Mouse (Mus musculus) urinary bladder, adult 18-20 months (tissue): Measurements from ENCODE around the gene Cd300ld4.
"Not testable (repeated sequence)": the region's sequence is repeated elsewhere in the genome, so short reads cannot be mapped to it uniquely, and the experiment has no call there.

Experiments
- DNase-seq, 2 experiments: peaks; one replicate each; pipeline ENCODE4 v3.0.0; 2022; ENCODE audit warnings: low spot score in 2 of 2, mixed read lengths in 2 of 2

The Cd300ld4 gene

DNA sequence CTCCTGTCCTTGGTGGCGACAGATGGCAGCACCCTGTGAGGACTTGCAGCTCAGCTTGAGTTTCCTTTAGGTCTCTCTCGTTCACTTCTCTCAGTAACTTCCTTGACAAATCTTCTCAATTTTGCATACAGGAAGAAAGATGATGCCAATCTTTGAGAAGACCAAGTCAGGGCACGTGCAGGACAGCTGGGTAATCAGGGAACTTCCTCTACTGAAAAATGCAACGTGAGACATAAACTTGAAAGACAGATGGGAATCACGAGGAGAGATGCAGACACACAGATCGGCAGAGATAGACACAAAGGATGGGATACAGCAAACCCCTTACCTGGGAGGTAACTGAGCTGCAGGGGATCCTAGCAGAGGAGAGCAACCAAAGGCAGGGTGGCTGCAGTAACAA is at the start of gene Cd300ld4:
TSS of gene Cd300ld4 (minus strand) at position 101 of the 400 bp plus-strand sequence.
- not testable (repeated sequence) for DNase-seq

DNA sequence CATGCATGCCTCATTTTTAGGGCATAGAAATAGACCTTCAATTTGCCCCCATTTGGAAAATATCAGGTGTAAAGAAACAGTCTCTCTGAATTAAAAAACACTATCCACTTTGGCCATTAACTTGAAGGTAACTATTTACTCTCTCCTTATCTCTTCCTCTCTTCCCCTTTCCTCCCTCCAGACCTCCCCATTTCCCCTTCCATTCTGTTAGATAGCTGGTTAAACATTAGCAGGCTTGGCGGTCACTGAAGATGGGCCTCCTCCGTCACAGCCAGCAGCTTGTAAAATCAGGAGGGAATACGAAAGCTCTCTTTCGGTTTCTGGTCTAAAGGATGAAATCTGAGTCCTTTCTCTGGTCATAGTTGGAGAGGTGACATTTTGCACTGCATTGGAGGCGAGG is 49.0 kb upstream of the Cd300ld4 start:
- DNase-seq = no peak

DNA sequence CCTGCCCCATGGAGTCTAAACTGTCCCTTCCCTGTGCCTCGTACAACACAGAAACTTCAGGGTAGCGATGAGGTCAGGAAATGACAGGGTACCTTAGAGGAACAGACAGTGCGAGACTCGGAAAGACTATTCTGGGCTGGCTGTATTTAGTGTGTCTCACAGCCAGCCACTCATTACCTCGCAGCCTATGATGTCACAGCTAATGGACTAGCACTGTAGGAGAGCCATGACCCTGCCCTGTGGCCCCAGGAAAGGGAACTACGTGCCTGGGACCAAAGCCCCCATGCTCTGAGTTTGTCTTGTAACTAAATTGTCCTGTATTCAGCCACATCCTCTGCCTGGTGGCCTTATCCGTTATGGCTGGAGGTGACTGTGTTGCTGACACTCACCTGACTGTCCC is 48.6 kb upstream of the Cd300ld4 start:
- DNase-seq = no peak

DNA sequence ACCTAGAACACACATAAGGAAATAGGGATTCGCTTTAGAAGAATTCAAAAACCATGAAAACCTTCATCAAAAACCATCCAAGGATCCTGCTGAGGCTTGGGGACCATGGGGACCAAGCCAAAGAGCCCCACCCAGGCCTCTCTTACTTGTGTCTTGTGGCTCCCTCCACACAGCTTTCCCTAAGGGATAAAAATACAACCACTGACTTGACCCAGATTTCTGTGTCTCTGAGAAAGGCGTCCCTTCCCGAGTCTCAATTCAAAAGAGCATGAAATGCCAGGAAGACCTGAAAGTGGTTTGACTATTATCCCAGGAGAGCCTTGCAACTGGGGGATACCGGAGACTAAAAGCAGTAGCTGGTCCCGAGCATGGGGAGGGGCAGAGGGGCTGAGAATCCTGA is 46.2 kb upstream of the Cd300ld4 start:
- no peak for DNase-seq

DNA sequence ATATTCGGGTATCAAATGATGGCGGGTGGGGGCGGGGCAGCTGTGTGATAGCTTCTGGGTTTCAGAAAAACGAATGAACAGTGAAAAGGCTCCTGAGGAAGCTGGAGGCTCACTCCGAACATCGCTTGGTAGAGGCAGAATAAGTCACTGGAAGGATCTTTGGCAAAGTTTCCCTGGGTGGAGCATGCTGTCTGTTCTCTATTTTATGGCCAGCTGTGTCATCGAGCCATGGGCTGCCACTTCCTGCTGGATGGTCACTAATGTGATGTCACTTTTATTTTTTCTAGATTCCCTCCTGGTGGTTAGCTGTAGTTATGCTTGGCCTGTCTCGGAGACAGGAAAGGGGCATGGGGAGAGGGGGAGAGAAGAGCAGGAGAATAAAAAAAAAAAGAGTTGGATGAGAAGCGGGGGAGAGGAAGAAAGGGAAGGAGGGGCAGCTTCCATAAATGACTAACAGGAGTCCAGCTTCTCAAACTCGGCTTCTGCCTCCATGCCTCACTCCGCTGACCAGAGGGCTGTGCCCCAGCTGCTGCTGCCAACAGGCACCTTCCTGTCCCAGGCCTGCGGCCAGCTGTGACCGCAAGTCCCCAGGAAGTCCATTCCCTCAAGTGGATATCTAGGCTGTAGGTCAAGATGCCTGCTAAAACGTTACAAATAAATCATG is 45.0 kb upstream of the Cd300ld4 start:
- peak in 1 of 2 experiments; percentile 41 for DNase-seq

DNA sequence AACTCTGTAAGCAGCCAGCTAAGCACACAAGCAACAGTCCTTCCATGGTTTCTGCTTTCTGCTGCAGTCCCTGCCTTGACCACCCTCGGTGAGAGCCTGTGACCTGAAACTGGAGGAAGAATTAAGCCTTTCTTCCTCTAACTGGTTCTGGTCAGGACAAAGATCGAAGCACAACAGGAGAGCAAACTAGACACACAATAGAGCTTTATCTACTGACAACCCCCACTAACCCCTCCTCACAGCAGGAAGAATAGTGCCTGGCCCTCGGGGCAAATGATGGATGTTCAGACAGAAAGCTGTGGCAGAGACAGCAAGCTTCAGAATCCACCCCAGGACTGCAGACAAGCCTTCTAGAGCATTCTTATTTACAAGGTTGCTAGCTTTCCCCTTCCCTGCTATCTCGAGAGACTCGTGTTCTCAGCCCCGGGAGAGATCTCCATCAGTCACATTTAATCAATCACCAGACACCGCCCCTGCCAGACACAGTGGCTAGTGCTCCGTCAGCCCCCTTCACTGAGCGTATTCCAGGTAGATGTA is 44.3 kb upstream of the Cd300ld4 start:
- DNase-seq = no peak

DNA sequence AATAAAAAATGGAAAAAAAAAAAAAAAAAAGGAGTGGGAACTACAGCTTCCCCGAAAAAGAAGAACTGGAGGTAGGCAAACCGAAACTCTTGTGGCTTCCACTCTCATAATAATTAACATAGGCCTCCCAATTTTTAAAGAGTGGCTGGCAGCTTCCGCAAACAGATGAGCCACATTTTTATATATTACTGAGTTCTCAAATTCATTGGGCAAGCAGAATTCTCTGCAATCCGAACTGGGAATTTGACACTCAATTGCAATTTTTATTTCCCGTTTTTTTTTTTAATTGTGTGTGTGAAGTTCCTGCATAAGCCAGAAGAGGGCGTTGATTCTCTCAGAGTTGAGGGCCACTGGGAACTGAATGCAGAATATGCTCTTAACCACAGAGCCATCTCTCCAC is 40.0 kb upstream of the Cd300ld4 start:
- DNase-seq = no peak

DNA sequence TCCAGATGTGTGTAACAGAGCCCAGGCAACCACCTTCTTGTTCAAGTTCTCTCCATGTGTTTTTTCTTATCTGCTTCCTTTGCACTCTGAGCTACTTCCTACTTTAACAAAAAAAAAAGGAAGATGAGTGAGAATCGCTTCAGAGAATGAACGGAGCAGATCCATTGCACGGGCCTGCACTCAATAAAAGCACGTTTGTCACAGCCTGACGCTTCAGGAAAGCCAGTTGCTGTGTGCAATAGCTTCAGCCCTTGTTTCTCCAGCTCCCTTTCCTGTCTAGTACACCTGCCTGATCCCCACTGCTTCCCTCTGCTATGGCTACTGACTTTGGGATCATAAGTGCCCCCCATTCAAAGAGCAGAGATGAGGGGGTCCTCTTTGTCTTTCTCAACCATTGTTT is 35.3 kb upstream of the Cd300ld4 start, which contains the start of gene Cd300e:
TSS of gene Cd300e (minus strand) at position 101 of the 400 bp plus-strand sequence.
- no peak for DNase-seq

DNA sequence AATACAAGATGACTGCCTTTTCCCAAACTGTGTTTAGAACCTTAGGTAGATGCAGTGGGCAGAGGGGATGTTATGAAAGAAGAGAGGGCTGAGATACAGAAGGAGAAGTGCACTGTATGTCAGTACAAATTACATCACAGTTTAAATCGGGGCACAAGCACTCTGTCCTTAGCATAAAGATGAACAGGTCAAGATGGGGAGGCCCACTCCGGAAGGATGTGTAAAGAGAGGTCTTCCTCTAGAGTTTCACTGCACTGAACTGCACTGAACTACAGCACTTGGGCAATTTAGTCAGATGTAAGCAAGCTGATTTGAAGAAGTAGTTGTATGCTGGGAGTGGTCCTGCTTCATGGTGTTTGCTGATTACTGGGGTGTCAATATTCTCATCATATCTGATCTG is 33.0 kb upstream of the Cd300ld4 start:
- DNase-seq = no peak

DNA sequence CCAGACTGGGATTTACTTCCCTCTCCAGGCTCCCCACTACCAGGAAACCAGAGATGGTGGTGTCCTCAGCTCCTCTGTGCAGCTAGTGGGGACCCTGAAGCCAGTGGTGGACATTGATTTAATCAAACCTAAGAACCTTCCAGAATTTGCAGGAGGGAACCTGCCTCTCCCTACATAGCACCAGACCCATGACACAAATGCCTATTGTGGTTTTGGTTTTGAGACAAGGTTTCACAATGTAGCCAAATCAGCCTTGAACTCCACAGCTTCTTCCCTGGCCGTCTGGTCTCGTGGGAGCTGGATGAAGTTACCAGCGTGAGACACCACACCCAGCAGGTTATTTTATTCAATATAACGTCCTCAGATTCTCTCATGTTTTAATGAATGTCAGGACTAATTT is 31.9 kb upstream of the Cd300ld4 start:
- DNase-seq = no peak

DNA sequence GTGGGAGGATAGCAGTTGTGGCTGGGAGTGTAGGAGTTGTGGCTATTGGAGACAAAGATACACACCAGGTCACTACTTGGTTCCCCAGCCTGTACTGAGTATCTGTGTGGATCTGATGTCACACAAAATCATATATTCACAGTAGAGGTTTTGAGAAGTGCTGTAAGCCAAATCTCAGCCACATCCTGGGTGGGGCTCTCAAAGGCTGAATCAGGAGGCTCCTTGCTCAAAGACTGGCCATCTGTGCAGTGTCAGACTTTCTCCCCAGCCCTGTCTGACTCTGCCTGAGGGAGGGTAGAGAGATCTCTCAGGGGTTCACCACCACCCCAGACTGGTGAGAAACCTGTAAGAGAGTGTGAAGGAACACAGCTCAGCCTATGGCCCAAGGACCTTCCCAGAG is 27.7 kb upstream of the Cd300ld4 start:
- DNase-seq = no peak

DNA sequence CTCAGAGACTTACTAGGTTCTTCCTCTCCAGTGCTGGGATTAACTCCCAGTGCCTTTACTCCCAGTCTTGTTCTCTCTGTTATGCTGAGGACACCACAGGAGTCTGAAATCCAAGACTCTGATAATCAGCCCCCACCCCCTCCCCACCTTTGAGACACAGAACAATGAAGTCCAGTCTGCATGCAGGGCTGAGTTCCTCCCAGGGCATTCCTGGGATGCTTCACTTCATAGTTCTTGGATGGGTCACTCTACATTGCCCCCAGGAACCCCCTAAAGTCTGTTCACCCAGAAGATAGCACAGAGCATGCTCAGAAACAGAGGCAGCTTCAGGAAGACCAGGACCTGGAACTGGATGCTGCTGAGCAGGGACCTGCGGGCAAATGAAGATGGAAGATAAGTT is 26.2 kb upstream of the Cd300ld4 start:
- no peak for DNase-seq

DNA sequence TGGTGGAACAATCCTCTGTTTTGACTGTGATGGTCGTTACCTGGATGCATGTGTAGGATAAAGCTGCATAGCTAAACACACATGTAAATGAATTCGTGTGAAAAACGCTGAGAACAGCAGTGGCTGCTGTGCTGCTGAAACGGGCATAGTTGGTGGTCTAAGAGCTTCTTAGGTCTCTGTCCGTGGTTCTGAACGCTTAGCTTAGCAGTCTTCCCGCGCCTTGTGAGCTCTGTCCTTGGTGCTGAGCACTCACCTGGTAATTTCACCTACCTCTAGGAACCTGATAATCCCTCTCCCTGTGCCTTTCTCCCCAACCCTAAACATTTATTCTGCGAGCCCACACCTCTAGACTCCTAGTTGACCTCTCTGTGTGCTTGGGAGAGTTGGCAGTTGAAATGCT is 25.4 kb upstream of the Cd300ld4 start:
- DNase-seq = no peak

DNA sequence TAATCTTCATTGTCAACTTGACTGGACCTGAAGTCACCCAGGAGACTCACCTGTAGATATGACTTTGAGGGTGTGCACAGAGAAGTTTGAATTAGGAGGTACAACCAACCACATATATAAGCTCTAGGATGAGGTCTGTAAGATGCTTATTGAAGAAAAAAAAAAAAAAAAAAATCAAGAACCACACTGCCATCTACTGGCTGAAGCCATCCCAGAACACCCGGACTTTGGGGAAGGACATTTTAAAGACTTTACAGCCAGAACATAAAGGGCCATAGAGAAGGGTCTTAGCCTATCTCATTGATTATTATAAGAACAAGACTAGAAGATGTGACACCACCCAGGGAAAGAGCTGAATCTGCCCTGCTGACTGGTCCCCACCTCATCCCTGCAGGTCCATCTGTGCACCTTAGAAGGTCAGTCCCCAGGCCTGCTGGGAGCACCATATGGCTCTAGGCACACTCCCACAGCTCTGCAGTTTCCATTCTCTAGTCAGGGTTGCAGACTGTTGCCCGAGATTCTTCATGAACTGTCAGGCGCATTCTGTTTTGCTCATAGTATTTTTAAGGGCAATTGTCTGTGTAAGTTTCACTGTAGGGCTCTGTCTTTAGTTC is 22.6 kb upstream of the Cd300ld4 start:
- no peak for DNase-seq

DNA sequence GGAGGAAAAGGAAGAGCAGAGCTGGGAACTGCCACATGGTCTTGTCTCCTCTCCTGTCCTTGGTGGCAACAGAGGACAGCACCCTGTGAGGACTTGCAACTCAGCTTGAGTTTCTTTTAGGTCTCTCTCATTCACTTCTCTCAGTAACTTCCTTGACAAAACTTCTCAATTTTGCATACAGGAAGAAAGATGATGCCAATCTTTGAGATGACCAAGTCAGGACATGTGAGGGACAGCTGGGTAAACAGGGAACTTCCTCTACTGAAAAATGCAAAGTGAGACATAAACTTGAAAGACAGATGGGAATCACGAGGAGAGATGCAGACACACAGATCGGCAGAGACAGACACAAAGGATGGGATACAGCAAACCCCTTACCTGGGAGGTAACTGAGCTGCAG is 21.4 kb upstream of the Cd300ld4 start, which contains the start of gene Cd300ld3:
TSS of gene Cd300ld3 (minus strand) at position 151 of the 400 bp plus-strand sequence.
- DNase-seq = no peak

DNA sequence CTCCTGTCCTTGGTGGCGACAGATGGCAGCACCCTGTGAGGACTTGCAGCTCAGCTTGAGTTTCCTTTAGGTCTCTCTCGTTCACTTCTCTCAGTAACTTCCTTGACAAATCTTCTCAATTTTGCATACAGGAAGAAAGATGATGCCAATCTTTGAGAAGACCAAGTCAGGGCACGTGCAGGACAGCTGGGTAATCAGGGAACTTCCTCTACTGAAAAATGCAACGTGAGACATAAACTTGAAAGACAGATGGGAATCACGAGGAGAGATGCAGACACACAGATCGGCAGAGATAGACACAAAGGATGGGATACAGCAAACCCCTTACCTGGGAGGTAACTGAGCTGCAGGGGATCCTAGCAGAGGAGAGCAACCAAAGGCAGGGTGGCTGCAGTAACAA is 10.9 kb upstream of the Cd300ld4 start, which contains the start of gene Cd300ld5:
TSS of gene Cd300ld5 (minus strand) at position 101 of the 400 bp plus-strand sequence.
- DNase-seq = not testable (repeated sequence)

DNA sequence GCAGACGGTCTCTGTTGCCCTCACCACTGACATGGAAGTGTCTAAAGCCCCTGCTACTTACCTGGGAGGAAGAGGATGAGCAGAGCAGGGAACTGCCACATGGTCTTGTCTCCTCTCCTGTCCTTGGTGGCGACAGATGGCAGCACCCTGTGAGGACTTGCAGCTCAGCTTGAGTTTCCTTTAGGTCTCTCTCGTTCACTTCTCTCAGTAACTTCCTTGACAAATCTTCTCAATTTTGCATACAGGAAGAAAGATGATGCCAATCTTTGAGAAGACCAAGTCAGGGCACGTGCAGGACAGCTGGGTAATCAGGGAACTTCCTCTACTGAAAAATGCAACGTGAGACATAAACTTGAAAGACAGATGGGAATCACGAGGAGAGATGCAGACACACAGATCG is 10.7 kb downstream of the Cd300ld4 start, which contains the start of gene Cd300ld2:
TSS of gene Cd300ld2 (minus strand) at position 101 of the 400 bp plus-strand sequence.
- DNase-seq = not testable (repeated sequence)

DNA sequence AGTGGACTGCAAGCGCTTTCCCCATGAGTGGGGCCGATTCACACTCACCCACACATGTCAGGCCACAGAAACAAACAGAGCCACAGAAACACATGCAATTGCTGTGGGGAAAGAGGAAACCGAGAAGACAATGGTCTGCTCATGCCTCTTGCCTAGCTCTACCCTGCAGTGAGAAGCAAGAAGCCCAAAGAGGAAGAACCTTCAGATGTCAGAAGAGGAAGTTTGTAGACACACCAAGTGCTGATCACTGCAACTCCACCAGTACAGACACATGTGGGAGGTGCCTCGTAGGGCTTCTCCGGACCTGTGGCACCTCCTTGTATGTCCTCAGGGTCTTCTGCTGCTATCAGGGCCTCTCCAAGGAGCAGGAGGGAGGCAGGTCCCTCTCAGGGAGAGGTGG is 22.7 kb downstream of the Cd300ld4 start:
- DNase-seq = no peak

DNA sequence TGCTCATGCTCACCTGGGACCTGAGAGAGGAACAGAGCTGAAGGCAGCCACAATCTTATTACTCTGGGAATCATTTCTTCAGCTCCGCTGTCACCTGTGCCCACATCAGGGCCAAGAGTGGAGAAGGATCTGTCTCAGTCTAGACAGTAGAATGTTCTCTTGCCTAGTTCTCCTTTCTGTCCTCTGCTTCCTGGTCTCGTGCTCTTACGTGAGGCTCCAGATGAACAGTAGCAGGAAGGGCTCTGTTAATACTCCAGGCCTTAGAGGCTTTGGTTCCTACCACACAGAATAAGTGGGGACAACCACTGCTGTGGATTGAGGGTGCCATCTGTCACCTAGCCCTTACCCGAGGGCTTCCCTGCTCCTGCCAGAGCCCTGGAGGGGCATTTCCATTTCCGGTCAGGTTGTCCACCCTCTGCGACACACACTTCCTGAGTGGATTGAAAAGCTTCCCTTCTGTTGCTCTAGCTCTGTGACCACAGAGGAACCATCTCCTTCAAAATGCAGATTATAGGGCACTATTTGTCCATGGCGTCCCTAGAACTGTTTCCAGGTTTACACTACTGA is 25.3 kb downstream of the Cd300ld4 start, which contains the start of gene Cd300c2:
TSS of gene Cd300c2 (minus strand) at position 407 of the 567 bp plus-strand sequence.
- no peak for DNase-seq

DNA sequence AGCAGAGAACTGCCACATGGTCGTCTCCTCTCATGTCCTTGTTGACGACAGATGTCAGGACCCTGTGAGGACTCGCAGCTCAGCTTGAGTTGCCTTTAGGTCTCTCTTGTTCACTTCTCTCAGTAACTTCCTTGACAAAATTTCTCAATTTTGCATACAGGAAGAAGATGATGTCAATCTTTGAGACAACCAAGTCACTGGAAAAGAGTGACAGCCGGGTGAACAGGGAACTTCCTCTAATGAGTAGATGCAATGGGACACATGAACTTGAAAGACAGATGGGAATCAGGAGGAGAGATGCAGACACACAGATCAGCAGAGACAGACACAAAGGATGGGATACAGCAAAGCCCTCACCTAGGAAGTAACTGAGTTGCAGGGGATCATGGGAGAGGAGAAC is 37.0 kb downstream of the Cd300ld4 start, which contains the start of gene Cd300ld:
TSS of gene Cd300ld (minus strand) at position 130 of the 400 bp plus-strand sequence.
- DNase-seq = no peak

DNA sequence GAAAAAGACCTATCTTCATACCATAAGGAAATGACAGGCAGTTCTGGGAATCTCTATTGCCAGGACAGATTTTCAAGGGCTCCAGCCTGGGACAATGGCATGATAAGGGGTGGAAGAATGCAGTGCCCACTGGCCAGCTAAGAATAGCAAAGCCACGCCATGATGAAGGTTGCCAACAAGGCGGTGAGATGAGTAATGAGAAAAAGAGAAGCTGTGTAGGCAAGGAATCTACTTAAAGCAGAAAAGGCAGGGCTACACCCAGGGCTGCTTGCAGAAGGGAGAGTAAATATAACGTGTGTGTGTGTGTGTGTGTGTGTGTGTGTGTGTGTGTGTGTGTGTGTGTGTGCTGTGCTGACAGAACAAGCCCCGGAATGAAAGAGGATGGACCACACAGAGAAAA is 44.9 kb downstream of the Cd300ld4 start:
- DNase-seq = no peak

DNA sequence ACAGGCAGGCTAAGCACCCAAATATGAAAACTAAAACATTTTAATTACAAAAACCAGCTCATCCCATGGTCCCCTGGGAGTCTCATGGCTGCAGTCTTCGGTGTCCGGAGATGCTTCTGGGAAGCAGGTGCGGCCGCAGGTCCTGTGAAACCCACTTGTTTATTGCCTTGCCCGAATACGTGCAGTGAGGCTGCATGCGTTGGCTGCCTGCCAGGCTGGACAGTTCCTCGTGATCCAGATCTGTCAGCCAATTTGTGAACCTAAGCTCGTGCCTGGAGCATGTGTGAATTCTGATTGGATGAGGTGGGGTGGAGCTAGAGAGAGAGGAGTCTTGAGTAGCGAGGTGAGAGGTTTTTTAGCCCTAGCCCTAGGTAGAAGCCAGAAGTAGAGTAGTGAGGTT is 54.1 kb downstream of the Cd300ld4 start:
- no peak for DNase-seq
